Mouse (Mus musculus) myocyte (in vitro differentiated cells): ENCODE results near the gene Emilin1.

ENCODE experiments used
- E2F4 ChIP-seq: IDR thresholded peaks from one replicate; pipeline ENCODE4 v1.6.1; 2011; ENCODE audit warnings: mild to moderate bottlenecking, control low read depth, moderate library complexity; ENCODE audit not compliant: insufficient read depth
- MAX ChIP-seq: IDR thresholded peaks from one replicate; pipeline ENCODE4 v1.6.1; 2011; ENCODE audit warnings: low read depth, mild to moderate bottlenecking, control low read depth
- MYOG ChIP-seq, 3 experiments: IDR thresholded peaks; one replicate each; pipeline ENCODE4 v1.6.1; 2011; ENCODE audit warnings: control low read depth in 2 of 3, low read depth in 2 of 3, mild to moderate bottlenecking in 2 of 3; ENCODE audit not compliant: insufficient read length in 2 of 3, control insufficient read depth in 1 of 3, insufficient read depth in 1 of 3
- POLR2A ChIP-seq: IDR thresholded peaks from one replicate; pipeline ENCODE4 v1.6.1; 2011; ENCODE audit warnings: low read depth, mild to moderate bottlenecking, control low read depth, moderate library complexity; ENCODE audit not compliant: insufficient read length
- USF1 ChIP-seq: IDR thresholded peaks from one replicate; pipeline ENCODE4 v1.6.1; 2011; ENCODE audit warnings: low read depth, mild to moderate bottlenecking, control low read depth, moderate library complexity

DNA sequence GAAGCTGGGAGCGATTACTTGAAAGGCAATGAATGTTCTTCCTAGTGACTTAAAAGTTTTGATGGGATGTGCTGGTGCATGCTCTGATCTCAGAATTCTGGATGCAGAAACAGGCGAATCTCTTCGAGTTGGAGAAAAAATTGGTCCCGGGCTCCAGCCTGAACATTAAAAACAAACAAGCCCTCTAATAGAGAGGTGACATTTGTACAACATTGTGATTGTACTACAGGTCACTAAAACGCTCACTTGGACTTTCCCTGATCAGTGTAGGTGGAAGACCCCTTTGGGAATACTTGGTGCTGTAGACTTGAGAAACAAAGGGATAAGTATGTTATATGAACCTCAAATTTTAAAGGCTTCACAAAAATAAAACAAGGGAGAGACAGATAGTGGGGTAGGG is 26.5 kb upstream of the Emilin1 start:
- TF ChIP-seq MAX (no peak), MYOG (IDR thresholded peaks at IDR 0.05; ENCODE audit: control insufficient read depth in 1 of 3, insufficient read depth in 1 of 3, insufficient read length in 2 of 3, low read depth in 2 of 3) (no peak), POLR2A (no peak), E2F4 (no peak), USF1 (no peak)
